Mouse (Mus musculus) effector memory CD4-positive, alpha-beta T cell, adult 7 months (primary cell): Measurements from ENCODE around the gene Dlat. TPM values are rescaled to one million over a fixed set of nuclear protein-coding genes. Genes with fewer than 3 reads are reported as not detected.

Source experiments
- polyA plus RNA-seq: library from polyadenylated mRNA; unstranded; fragments of 100-300 nt; shearing (Covaris generic); gene quantifications from one replicate; pipeline ENCODE4 v1.2.1, GENCODE M21; 2017

Gene Dlat
- polyA plus RNA-seq, result 33.5 TPM

GRCm38 (mm10) chr9:50659392-50660217, at the start of gene Dlat:
Gene Dlat, minus strand, starts transcription at chr9:50659780.

GRCm38 (mm10) chr9:50616766-50617603, 42.6 kb downstream of the Dlat start, which contains the start of the genes Pih1d2 and Nkapd1:
Gene Pih1d2, plus strand, starts transcription at chr9:50617321.
Gene Nkapd1, minus strand, starts transcription at chr9:50617464.

GRCm38 (mm10) chr9:50603189-50603997, 56.2 kb downstream of the Dlat start, which contains the start of the genes Sdhd and Timm8b:
Gene Sdhd, minus strand, starts transcription at chr9:50603812.
Gene Timm8b, plus strand, starts transcription at chr9:50603910.

Other genes with a start within 250 kb of the Dlat start
- not detected for gene Plet1, start 165.3 kb downstream of the Dlat start, polyA plus RNA-seq
- gene Pts, start 131.1 kb downstream of the Dlat start, polyA plus RNA-seq, result 42.5 TPM
- 3.3 TPM for gene Il18, start 105.0 kb downstream of the Dlat start, polyA plus RNA-seq
- 0.18 TPM for gene Bco2, start 104.6 kb downstream of the Dlat start, polyA plus RNA-seq
- not detected for gene Tex12, start 98.5 kb downstream of the Dlat start, polyA plus RNA-seq
- 101 TPM for gene Sdhd, start 56.0 kb downstream of the Dlat start, polyA plus RNA-seq
- 61.0 TPM for gene Timm8b, start 55.9 kb downstream of the Dlat start, polyA plus RNA-seq
- gene Pih1d2, start 42.5 kb downstream of the Dlat start, polyA plus RNA-seq, result 2.7 TPM
- 27.3 TPM for gene Nkapd1, start 42.3 kb downstream of the Dlat start, polyA plus RNA-seq
- not detected for gene Dixdc1, start 79.7 kb upstream of the Dlat start, polyA plus RNA-seq
- gene 2310030G06Rik, start 86.8 kb upstream of the Dlat start, polyA plus RNA-seq, result not detected
- not detected for gene Cryab, start 91.5 kb upstream of the Dlat start, polyA plus RNA-seq
- not detected for gene Hspb2, start 92.6 kb upstream of the Dlat start, polyA plus RNA-seq
- 6.9 TPM for gene Fdxacb1, start 108.5 kb upstream of the Dlat start, polyA plus RNA-seq
- gene Alg9, start 115.2 kb upstream of the Dlat start, polyA plus RNA-seq, result 22.8 TPM
- 8.7 TPM for gene 1110032A03Rik, start 115.7 kb upstream of the Dlat start, polyA plus RNA-seq
- 43.9 TPM for gene Ppp2r1b, start 185.5 kb upstream of the Dlat start, polyA plus RNA-seq